Mouse (Mus musculus) forebrain, embryonic 14.5 days (tissue): Measurements from ENCODE around the gene Reln. TPM values are rescaled to one million over a fixed set of nuclear protein-coding genes. Genes with fewer than 3 reads are reported as not detected.

Experiments used
- ATAC-seq: fragments of 200-750 bp; cut with Nextera tagmentation; 2 replicates; pipeline ENCODE4 v1.8.0; 2017; ENCODE audit warnings: mild to moderate bottlenecking, moderate library complexity
- DNase-seq: peaks from one replicate; pipeline ENCODE4 v3.0.0-alpha.2; 2015; ENCODE audit warnings: low spot score
- H3K27ac ChIP-seq: fragments of 300-500 bp; sonication (generic); 2 replicates; pipeline ENCODE4 v1.5.1; 2014; ENCODE audit warnings: low read depth, mild to moderate bottlenecking, control low read depth, low read length, moderate library complexity
- H3K27me3 ChIP-seq: fragments of 300-500 bp; sonication (generic); replicated peaks from 2 replicates; pipeline ENCODE4 v1.6.1; 2014; ENCODE audit warnings: low read length, control low read depth, mixed read lengths; ENCODE audit not compliant: control insufficient read depth, insufficient read depth
- H3K36me3 ChIP-seq: fragments of 300-500 bp; sonication (generic); 2 replicates; pipeline ENCODE4 v1.6.1; 2014; ENCODE audit warnings: low read length, control low read depth; ENCODE audit not compliant: control insufficient read depth, insufficient read depth
- H3K4me1 ChIP-seq: fragments of 300-500 bp; sonication (generic); 2 replicates; pipeline ENCODE4 v1.6.1; 2014; ENCODE audit warnings: antibody characterized with exemption, low read length, control low read depth; ENCODE audit not compliant: control insufficient read depth, insufficient read depth
- H3K4me2 ChIP-seq: fragments of 300-500 bp; sonication (generic); 2 replicates; pipeline ENCODE4 v1.6.1; 2014; ENCODE audit warnings: mild to moderate bottlenecking, control low read depth, low read length
- H3K4me3 ChIP-seq: fragments of 300-500 bp; sonication (generic); 2 replicates; pipeline ENCODE4 v1.5.1; 2014; ENCODE audit warnings: low read depth, low read length, control low read depth
- H3K9ac ChIP-seq: fragments of 300-500 bp; sonication (generic); 2 replicates; pipeline ENCODE4 v1.6.1; 2014; ENCODE audit warnings: mild to moderate bottlenecking, low read length, control low read depth, moderate library complexity
- H3K9me3 ChIP-seq: fragments of 300-500 bp; sonication (generic); replicated peaks from 2 replicates; pipeline ENCODE4 v1.6.1; 2016; ENCODE audit warnings: low read length, control low read depth, mixed read lengths; ENCODE audit not compliant: control insufficient read depth
- WGBS: fragments of 180-500 bp; shearing (Covaris S2); extraction: QIAGEN DNeasy Blood & Tissue Kit; methylation state at CpG from one replicate; pipeline ENCODE4 v1.1.7; 2014; 5-methylcytosine and 5-hydroxymethylcytosine counted together
- polyA plus RNA-seq: library from polyadenylated mRNA; unstranded; fragments of >200 nt; fragmentation: Nextera tagmentation; extraction: Ambion mirVana; gene quantifications from 2 replicates; pipeline ENCODE4 v1.2.1, GENCODE M21; 2014

The Reln gene
- polyA plus RNA-seq = 55.4 and 61.7 TPM in 2 replicates

DNA sequence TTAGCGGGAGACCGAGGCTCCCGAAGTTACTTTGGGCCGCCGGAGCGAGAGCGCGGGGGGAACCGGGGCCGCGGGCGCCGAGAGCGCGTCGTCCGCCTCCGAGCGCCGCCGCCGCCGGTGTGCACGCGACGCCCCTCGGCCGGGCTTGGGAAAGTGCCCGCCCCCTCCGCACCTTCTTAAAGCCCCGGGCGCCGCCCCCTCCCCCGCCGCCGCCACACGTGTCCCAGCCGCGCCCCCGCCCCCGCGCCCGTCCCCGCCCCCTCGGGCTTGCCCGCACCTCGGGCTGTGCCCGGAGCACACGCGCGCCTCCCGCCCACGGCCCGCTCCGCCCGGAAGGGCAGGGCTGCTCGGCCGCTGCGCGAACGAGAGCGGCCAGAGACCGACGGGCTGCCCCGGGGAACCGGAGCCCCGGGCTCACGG, at the start of gene Reln:
Gene Reln, minus strand, starts transcription at position 147 of the 420 bp plus-strand sequence.
- ATAC-seq = peak; percentile 85
- 0% methylated on average over 19 of the region's 68 CpGs for WGBS
- H3K4me1 ChIP-seq = peaks cover 3% of the 10 kb centered on the region

DNA sequence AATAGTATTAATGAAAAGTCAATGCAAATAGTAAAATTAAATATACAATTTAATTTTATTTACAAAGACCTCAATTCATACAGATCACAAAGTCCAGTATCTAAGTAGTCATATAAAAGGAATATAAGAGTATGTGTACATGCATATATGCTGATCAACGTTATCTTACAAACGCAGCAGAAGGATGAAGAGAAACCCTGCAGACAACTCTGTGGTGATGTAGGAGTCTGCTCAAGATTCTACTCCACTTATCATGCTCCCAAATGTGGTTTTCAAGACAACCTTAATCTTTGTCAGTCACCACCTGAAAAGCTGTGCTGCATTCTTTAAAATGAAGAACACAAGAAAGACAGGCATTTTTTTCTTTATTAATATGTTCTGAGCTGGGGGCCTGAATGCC, 44.0 kb upstream of the Reln start:
- no peak overlapping the region for H3K9ac ChIP-seq
- no peaks in the 10 kb centered on the region for H3K9me3 ChIP-seq
- DNase-seq = no peak
- H3K4me1 ChIP-seq = no peaks in the 10 kb centered on the region
- 86% methylated on average over 2 of the region's 2 CpGs for WGBS
- H3K27me3 ChIP-seq = no peaks in the 10 kb centered on the region
- no peak overlapping the region for H3K27ac ChIP-seq
- ATAC-seq = no peak
- no peak overlapping the region for H3K4me3 ChIP-seq
- H3K36me3 ChIP-seq = no peaks in the 10 kb centered on the region
- no peak overlapping the region for H3K4me2 ChIP-seq

More for the DNA sequence above, at the start of gene Reln:
- H3K27ac ChIP-seq = peak within 1 kb of the TSS; percentile 68
- H3K4me3 ChIP-seq = peak within 1 kb of the TSS; percentile 58
- peak within 1 kb of the TSS; percentile 78 for H3K9ac ChIP-seq
- peak within 1 kb of the TSS; percentile 88 for H3K4me2 ChIP-seq
- peak; percentile 77 for DNase-seq
- no peaks in the 10 kb centered on the region for H3K36me3 ChIP-seq
- no peaks in the 10 kb centered on the region for H3K9me3 ChIP-seq
- peaks cover 31% of the 10 kb centered on the region for H3K27me3 ChIP-seq

DNA sequence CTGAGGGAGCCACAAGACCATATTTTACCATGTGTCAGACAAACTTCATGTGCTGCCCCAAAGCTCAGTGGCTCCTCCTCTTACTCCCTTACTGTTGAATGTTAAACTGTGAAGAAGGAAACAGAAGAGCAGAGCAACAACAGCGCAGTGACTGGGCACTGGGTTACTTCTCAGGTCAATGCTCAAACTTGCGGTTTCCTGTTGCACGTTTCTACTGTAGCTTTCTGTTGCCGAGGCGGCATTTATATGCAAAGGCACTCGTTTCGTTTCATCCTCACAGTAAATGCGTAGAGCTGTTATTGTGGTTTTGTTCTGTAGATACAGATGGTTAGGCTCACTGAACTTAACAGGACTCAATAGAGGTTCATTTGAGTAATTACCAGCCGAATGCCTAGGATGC, 16.0 kb upstream of the Reln start:
- H3K4me2 ChIP-seq = no peak overlapping the region
- 55% methylated on average over 9 of the region's 9 CpGs for WGBS
- DNase-seq (no peak), ATAC-seq (no peak)
- H3K9ac ChIP-seq = no peak overlapping the region
- H3K4me1 ChIP-seq = no peaks in the 10 kb centered on the region
- H3K36me3 ChIP-seq = no peaks in the 10 kb centered on the region
- no peaks in the 10 kb centered on the region for H3K27me3 ChIP-seq
- no peak overlapping the region for H3K4me3 ChIP-seq
- H3K9me3 ChIP-seq = no peaks in the 10 kb centered on the region
- no peak overlapping the region for H3K27ac ChIP-seq

DNA sequence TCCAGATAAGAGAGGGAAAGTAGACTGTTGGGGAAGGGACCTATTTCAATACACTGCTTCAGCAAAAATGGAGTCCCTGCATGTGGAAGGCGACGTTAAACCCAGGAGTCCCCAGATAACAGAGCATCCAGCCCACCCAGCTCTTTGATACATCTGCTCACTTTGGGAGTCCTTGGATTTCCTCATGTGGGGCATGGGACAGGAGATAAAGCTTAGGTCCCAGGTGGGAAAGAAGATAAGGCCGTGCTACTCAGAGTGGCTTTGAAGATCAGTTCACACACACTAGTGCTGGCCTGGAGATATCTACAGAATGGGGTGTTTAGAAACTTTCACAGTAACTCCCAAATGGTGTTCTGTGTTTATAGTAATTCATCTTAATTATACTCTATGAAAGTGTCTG, 3.9 kb upstream of the Reln start:
- Histone ChIP-seq H3K9me3 (no peaks in the 10 kb centered on the region), H3K9ac (no peak overlapping the region), H3K4me2 (no peak overlapping the region), H3K36me3 (no peaks in the 10 kb centered on the region), H3K27me3 (peaks cover 20% of the 10 kb centered on the region), H3K27ac (no peak overlapping the region), H3K4me3 (no peak overlapping the region), H3K4me1 (peaks cover 3% of the 10 kb centered on the region)
- no peak for DNase-seq
- WGBS = 85% methylated on average over 3 of the region's 3 CpGs
- no peak for ATAC-seq

DNA sequence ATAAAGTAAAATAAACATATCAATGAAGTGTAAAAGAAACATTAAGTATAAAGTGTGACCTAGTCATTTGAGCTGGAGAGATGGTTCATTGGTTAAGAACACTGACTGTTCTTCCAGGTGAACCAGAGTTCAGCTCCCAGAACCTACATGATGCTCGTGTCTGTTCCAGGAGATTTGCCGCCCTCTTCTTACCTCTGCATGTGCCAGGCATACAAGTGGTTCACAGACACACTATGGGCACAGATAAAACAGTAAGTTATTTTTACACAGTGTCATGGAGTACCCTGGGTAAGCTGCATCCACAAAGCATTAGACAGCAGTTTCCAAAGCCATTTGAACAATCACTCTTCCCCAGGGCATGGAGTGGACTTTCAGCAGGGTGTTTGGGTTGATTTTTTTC, 3.2 kb upstream of the Reln start:
- Histone ChIP-seq H3K4me3 (no peak overlapping the region), H3K27ac (no peak overlapping the region), H3K4me2 (no peak overlapping the region), H3K9ac (no peak overlapping the region), H3K27me3 (peaks cover 25% of the 10 kb centered on the region), H3K36me3 (no peaks in the 10 kb centered on the region), H3K9me3 (no peaks in the 10 kb centered on the region), H3K4me1 (peaks cover 3% of the 10 kb centered on the region)
- WGBS = 78% methylated on average over 2 of the region's 2 CpGs
- DNase-seq (no peak), ATAC-seq (no peak)

DNA sequence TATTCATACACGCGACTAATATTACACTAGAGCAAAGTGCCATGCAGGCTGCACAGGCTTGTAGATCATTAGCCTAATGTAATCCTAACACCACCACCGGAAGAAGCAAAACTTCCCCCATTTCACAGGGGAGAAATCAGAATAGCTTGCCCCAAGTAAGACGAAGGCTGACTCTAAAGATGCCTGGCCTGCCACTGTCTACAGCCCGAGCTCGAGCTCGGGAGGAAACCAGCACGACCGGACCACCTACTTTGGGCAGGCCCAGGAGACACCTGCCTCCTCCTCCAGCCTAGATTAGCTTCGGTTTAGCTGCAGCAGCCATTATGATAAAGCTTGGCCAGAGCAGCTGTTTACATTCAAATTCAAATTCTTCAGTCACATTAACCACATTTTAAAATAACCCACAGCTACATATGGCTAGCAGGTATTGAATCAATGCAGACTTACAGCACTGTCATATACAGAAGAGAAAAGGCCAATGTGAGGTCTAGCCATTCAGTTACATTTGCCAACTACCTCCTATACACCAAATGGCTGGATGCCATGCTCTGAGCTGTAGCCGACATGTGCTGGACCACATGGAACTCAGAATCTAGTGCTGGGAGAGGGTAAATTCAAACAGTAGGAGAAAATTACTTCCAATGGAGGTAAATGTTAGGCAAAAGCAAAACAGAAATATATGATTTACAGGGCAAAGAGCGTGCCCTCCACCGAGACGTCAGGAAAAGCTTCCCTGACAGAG, 1.6 kb upstream of the Reln start:
- WGBS = 37% methylated on average over 14 of the region's 14 CpGs
- DNase-seq (peak; percentile 28), ATAC-seq (no peak)
- Histone ChIP-seq H3K4me3 (no peak overlapping the region), H3K4me1 (peaks cover 3% of the 10 kb centered on the region), H3K27ac (no peak overlapping the region), H3K4me2 (peak overlapping the region; percentile 88), H3K9ac (no peak overlapping the region), H3K27me3 (peaks cover 31% of the 10 kb centered on the region), H3K36me3 (no peaks in the 10 kb centered on the region), H3K9me3 (no peaks in the 10 kb centered on the region)

DNA sequence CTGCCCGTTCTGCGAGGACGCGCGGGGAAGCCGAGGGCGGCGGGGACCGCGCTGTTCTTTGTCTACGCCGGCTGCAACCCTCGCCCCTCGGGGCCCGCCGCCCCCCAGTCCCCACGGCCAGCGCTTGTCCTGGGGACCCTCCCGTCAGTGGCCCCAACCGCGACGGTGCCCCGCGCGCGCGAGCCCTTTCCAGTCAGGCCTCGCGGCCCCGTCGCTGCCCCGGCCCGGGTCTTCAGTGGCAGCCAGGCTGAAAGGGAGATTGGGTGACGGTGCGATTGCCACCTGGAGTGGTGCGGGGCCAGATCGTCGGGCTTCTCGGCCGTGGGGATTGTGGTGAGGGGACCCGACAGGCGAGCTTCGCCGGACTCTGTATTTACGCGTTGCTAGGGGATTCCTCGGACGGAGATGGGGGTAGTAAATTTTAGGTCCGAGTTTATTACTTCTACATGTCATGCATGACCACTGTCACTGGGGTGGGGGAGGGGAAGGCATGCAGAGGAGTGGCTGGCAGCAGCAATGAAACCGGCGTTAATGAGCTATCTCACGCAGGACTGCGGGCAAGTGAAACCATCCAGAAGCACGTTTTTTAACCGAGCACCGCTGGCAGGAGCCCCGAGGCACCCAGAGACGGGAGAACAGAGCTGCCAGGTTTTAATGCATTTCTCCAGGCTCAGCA, 612 bp upstream of the Reln start:
- peaks cover 31% of the 10 kb centered on the region for H3K27me3 ChIP-seq
- peak; percentile 55 for DNase-seq
- peak overlapping the region; percentile 78 for H3K9ac ChIP-seq
- H3K27ac ChIP-seq = peak overlapping the region; percentile 68
- peaks cover 3% of the 10 kb centered on the region for H3K4me1 ChIP-seq
- H3K4me2 ChIP-seq = peak overlapping the region; percentile 88
- H3K4me3 ChIP-seq = peak overlapping the region; percentile 58
- no peaks in the 10 kb centered on the region for H3K9me3 ChIP-seq
- H3K36me3 ChIP-seq = no peaks in the 10 kb centered on the region
- 0% methylated on average over 48 of the region's 58 CpGs for WGBS
- peak; percentile 29 for ATAC-seq

DNA sequence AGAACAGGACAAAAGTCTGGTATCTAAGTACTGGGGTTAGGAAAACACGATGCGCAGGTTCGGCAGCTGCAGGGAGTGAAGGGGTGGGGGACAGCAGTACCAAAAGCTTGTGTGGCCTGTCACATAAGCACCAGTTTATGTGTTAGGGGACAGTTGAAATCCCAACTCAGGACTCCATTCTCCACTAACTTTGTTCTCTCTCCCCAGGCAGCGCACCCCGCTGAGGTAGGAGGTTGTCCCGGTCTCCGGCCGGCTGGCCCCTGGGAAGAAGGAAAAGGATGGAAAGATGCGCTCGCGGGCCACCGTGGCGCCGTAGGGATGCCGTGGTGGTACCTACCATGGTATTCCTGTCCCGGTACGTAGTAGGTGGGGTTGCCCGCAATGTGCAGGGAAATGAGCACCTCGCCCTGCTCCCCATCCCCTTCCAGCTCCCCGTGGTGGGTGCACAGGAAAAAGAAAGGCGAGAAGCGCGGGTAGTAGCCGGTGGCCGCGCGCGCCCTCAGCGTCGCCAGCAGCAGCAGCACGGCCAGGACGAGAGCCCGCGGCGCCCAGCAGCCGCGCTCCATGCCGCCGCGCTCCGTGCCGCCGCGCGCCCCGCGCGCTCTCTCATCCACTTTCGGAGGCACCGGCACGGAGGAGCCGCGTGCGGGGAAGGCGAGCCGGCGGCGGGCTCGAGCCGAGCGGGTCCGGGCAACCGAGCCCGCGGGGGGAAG, 503 bp downstream of the Reln start:
- peaks cover 31% of the 10 kb centered on the region for H3K27me3 ChIP-seq
- H3K27ac ChIP-seq = peak overlapping the region; percentile 2; the same call in 1 of the 2 replicates
- DNase-seq (peak; percentile 13), ATAC-seq (peak; percentile 81)
- H3K9ac ChIP-seq = peak overlapping the region; percentile 78
- H3K4me1 ChIP-seq = peaks cover 3% of the 10 kb centered on the region
- peak overlapping the region; percentile 58 for H3K4me3 ChIP-seq
- under 1% methylated on average over 49 of the region's 65 CpGs for WGBS
- H3K4me2 ChIP-seq = peak overlapping the region; percentile 88
- H3K9me3 ChIP-seq = no peaks in the 10 kb centered on the region
- H3K36me3 ChIP-seq = no peaks in the 10 kb centered on the region
